Mouse (Mus musculus): ENCODE results near the gene Muc5ac. TPM values are rescaled to one million over a fixed set of nuclear protein-coding genes. Genes with fewer than 3 reads are reported as not detected.

Muc5ac gene
- total and polyA plus RNA-seq, 3 experiments, result not detected

DNA sequence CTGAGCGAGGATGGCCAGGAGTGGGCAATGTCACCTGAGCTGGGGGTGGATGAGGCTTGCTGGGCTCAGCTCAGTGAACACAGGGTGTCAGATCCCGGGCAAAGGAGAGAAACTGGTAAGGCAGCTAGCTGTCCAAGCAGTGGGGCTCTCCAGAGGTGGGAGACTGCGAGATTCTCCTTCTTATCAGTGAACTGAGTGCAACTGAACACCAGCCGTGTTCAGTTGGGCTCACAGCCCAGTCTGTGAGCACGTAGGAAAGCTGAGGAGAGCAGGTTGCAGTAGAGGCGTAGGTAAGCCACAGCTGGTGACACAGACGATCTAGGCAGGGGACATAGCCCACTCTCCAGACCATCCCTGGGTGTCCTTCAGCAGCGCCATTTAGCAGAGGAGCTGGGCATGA, 47.7 kb downstream of the Muc5ac start:
- no peak overlapping the region for H3K27ac ChIP-seq (ENCODE audit: insufficient read depth, low read depth)
- H3K36me3 ChIP-seq (replicated peaks in 1 of 2; ENCODE audit: control insufficient read depth in 1 of 2, insufficient read depth in 1 of 2, low read length in 1 of 2), result no peaks in the 10 kb centered on the region
- H3K9ac ChIP-seq (ENCODE audit: insufficient read depth, low read depth), result no peak overlapping the region
- no peak for TF ChIP-seq BHLHE40 (IDR thresholded peaks at IDR 0.05; ENCODE audit: low read depth, low read length)
- TF ChIP-seq TCF12 (IDR thresholded peaks at IDR 0.05; ENCODE audit: low read depth, low read length), result no peak
- no peak for TF ChIP-seq RAD21 (IDR thresholded peaks at IDR 0.05; ENCODE audit: low read depth, low read length)
- TF ChIP-seq IRF4 (IDR thresholded peaks at IDR 0.05; ENCODE audit: low read depth, low read length), result no peak
- no peak for TF ChIP-seq HCFC1 (IDR thresholded peaks at IDR 0.05; ENCODE audit: low read depth, low read length)
- no peak for TF ChIP-seq ELF1 (IDR thresholded peaks at IDR 0.05; ENCODE audit: low read depth, low read length)
- no peak for TF ChIP-seq MXI1 (IDR thresholded peaks at IDR 0.05; ENCODE audit: low read depth, low read length)
- no peak for TF ChIP-seq E2F4 (IDR thresholded peaks at IDR 0.05; ENCODE audit: insufficient replicate concordance, low read depth, low read length)
- no peak for TF ChIP-seq MYC (IDR thresholded peaks at IDR 0.05; ENCODE audit: low read depth, low read length)
- TF ChIP-seq UBTF (IDR thresholded peaks at IDR 0.05; ENCODE audit: low read depth, low read length), result no peak
- no peak for TF ChIP-seq NELFE (IDR thresholded peaks at IDR 0.05; ENCODE audit: low read depth, low read length)
- no peak for TF ChIP-seq MEF2A (IDR thresholded peaks at IDR 0.05; ENCODE audit: borderline replicate concordance, low read depth, low read length)
- TF ChIP-seq NRF1 (IDR thresholded peaks at IDR 0.05; ENCODE audit: low read depth, low read length), result no peak
- TF ChIP-seq ZC3H11A (IDR thresholded peaks at IDR 0.05; ENCODE audit: low read depth, low read length), result no peak
- no peak for TF ChIP-seq SIN3A (IDR thresholded peaks at IDR 0.05; ENCODE audit: low read length)
- TF ChIP-seq CHD1 (IDR thresholded peaks at IDR 0.05; ENCODE audit: low read depth, low read length), result no peak
- no peak for TF ChIP-seq MAX (IDR thresholded peaks at IDR 0.05; ENCODE audit: low read length)
- no peak for TF ChIP-seq USF2 (conservative IDR thresholded peaks at IDR 0.05; ENCODE audit: low read depth, low read length)
- TF ChIP-seq KAT2A (IDR thresholded peaks at IDR 0.05; ENCODE audit: insufficient replicate concordance, low read length), result no peak
- no peak for TF ChIP-seq ETS1 (conservative IDR thresholded peaks at IDR 0.05; ENCODE audit: low read depth, low read length)
- no peaks in the 10 kb centered on the region for H3K9me3 ChIP-seq (replicated peaks; ENCODE audit: low read length)
- H3K27me3 ChIP-seq (replicated peaks), result peaks cover 96% of the 10 kb centered on the region
- H3K4me1 ChIP-seq (ENCODE audit: control insufficient read depth in 1 of 2, insufficient read depth in 2 of 2), result no peaks in the 10 kb centered on the region
- no peak overlapping the region for H3K4me3 ChIP-seq (replicated peaks in 1 of 3; ENCODE audit: low read depth in 2 of 3, low read length in 2 of 3, poor library complexity in 1 of 3)
- DNase-seq (ENCODE audit: extremely low read depth), result no peak
- dilution Hi-C loops (cut with MboI; ENCODE audit: extremely low pct_ligation_motif_present, extremely low pct_unique_long_range_greater_than_20kb, low sequenced_read_pairs) (no loop called here), in situ Hi-C loops (cut with MboI; ENCODE audit: low pct_ligation_motif_present, low pct_unique_long_range_greater_than_20kb, low sequenced_read_pairs) (no loop called here)
- H3K79me2 ChIP-seq (replicated peaks; ENCODE audit: control insufficient read depth, extremely low read depth, insufficient read depth, poor library complexity, severe bottlenecking), result no peaks in the 10 kb centered on the region
- no peak overlapping the region for H3K4me2 ChIP-seq (ENCODE audit: insufficient read depth, low read depth, poor library complexity, severe bottlenecking)

DNA sequence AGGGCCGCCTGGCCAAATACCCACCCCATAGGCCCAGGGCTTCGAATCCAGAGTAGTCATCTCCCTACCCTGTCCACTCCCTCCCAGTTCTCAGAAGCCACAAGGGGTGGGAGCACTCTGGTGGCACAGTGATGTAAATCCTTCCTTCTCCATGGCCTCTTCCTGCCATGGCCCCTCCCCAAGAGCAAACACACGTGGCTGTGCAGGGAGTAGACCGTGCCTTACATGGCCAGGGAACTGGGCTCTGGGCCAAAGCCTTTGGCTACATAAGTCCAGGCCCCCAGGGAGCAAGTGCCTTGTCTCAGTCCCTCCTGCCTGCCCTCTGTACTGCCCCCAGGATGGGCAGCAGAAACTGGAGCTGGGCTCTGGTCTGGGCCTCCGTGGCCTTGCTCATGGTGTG, 50.0 kb downstream of the Muc5ac start, which contains the start of gene Muc5b:
Muc5b (plus strand) TSS at position 292 of the 400 bp plus-strand sequence.
- Histone ChIP-seq H3K27me3 (replicated peaks) (peaks cover 98% of the 10 kb centered on the region), H3K9ac (ENCODE audit: insufficient read depth, low read depth) (no peak within 1 kb of the TSS), H3K4me2 (ENCODE audit: insufficient read depth, low read depth, poor library complexity, severe bottlenecking) (no peak within 1 kb of the TSS), H3K9me3 (replicated peaks; ENCODE audit: low read length) (no peaks in the 10 kb centered on the region), H3K4me3 (replicated peaks in 1 of 3; ENCODE audit: low read depth in 2 of 3, low read length in 2 of 3, poor library complexity in 1 of 3) (no peak within 1 kb of the TSS), H3K36me3 (replicated peaks in 1 of 2; ENCODE audit: control insufficient read depth in 1 of 2, insufficient read depth in 1 of 2, low read length in 1 of 2) (no peaks in the 10 kb centered on the region), H3K27ac (ENCODE audit: insufficient read depth, low read depth) (no peak within 1 kb of the TSS), H3K79me2 (replicated peaks; ENCODE audit: control insufficient read depth, extremely low read depth, insufficient read depth, poor library complexity, severe bottlenecking) (no peaks in the 10 kb centered on the region), H3K4me1 (ENCODE audit: control insufficient read depth in 1 of 2, insufficient read depth in 2 of 2) (no peaks in the 10 kb centered on the region)
- dilution Hi-C loops (cut with MboI; ENCODE audit: extremely low pct_ligation_motif_present, extremely low pct_unique_long_range_greater_than_20kb, low sequenced_read_pairs) (no loop called here), in situ Hi-C loops (cut with MboI; ENCODE audit: low pct_ligation_motif_present, low pct_unique_long_range_greater_than_20kb, low sequenced_read_pairs) (no loop called here)
- TF ChIP-seq SMC3 (IDR thresholded peaks at IDR 0.05; ENCODE audit: low read depth, low read length), result no peak
- no peak for TF ChIP-seq USF2 (conservative IDR thresholded peaks at IDR 0.05; ENCODE audit: low read depth, low read length)
- TF ChIP-seq E2F4 (IDR thresholded peaks at IDR 0.05; ENCODE audit: insufficient replicate concordance, low read depth, low read length), result no peak
- TF ChIP-seq CHD2 (IDR thresholded peaks at IDR 0.05; ENCODE audit: low read length), result no peak
- TF ChIP-seq NRF1 (IDR thresholded peaks at IDR 0.05; ENCODE audit: low read depth, low read length), result no peak
- no peak for TF ChIP-seq BHLHE40 (IDR thresholded peaks at IDR 0.05; ENCODE audit: low read depth, low read length)
- no peak for TF ChIP-seq HCFC1 (IDR thresholded peaks at IDR 0.05; ENCODE audit: low read depth, low read length)
- TF ChIP-seq POLR2AphosphoS2 (IDR thresholded peaks at IDR 0.05; ENCODE audit: low read depth, low read length), result no peak
- no peak for TF ChIP-seq MYC (IDR thresholded peaks at IDR 0.05; ENCODE audit: low read depth, low read length)
- TF ChIP-seq RAD21 (IDR thresholded peaks at IDR 0.05; ENCODE audit: low read depth, low read length), result no peak
- TF ChIP-seq JUND (conservative IDR thresholded peaks at IDR 0.05; ENCODE audit: low read depth, low read length), result no peak
- TF ChIP-seq NELFE (IDR thresholded peaks at IDR 0.05; ENCODE audit: low read depth, low read length), result no peak
- TF ChIP-seq ZNF384 (IDR thresholded peaks at IDR 0.05; ENCODE audit: low read depth, low read length), result no peak
- no peak for DNase-seq (ENCODE audit: extremely low read depth)
